Mouse (Mus musculus) stomach, embryonic 15.5 days (tissue): ENCODE data around the gene Ces1f. TPM values are rescaled to one million over a fixed set of nuclear protein-coding genes. Genes with fewer than 3 reads are reported as not detected.

ENCODE experiments used
- ATAC-seq: fragments of 200-750 bp; cut with Nextera tagmentation; 2 replicates; pipeline ENCODE4 v1.8.0; 2017; ENCODE audit warnings: low read depth, moderate number of reproducible peaks, moderate TSS enrichment; ENCODE audit not compliant: insufficient read depth, low FRiP score
- H3K27ac ChIP-seq: fragments of 300-500 bp; sonication (generic); 2 replicates; pipeline ENCODE4 v1.5.1; 2015; ENCODE audit warnings: mild to moderate bottlenecking, inconsistent platforms
- H3K27me3 ChIP-seq: fragments of 300-500 bp; sonication (generic); replicated peaks from 2 replicates; pipeline ENCODE4 v1.6.1; 2015; ENCODE audit warnings: inconsistent platforms
- H3K36me3 ChIP-seq: fragments of 300-500 bp; sonication (generic); 2 replicates; pipeline ENCODE4 v1.6.1; 2015; ENCODE audit warnings: inconsistent platforms
- H3K4me1 ChIP-seq: fragments of 300-500 bp; sonication (generic); 2 replicates; pipeline ENCODE4 v1.6.1; 2015; ENCODE audit warnings: inconsistent platforms
- H3K4me2 ChIP-seq: fragments of 300-500 bp; sonication (generic); 2 replicates; pipeline ENCODE4 v1.6.1; 2015; ENCODE audit warnings: mild to moderate bottlenecking, inconsistent platforms
- H3K4me3 ChIP-seq: fragments of 300-500 bp; sonication (generic); replicated peaks from 2 replicates; pipeline ENCODE4 v1.5.1; 2015; ENCODE audit warnings: inconsistent platforms
- H3K9ac ChIP-seq: fragments of 300-500 bp; sonication (generic); 2 replicates; pipeline ENCODE4 v1.6.1; 2015; ENCODE audit warnings: inconsistent platforms
- H3K9me3 ChIP-seq: fragments of 300-500 bp; sonication (generic); 2 replicates; pipeline ENCODE4 v1.6.1; 2016; ENCODE audit warnings: inconsistent platforms
- WGBS: fragments of 180-500 bp; shearing (Covaris S2); methylation state at CpG from one replicate; pipeline ENCODE4 v1.1.7; 2015; 5-methylcytosine and 5-hydroxymethylcytosine counted together
- polyA plus RNA-seq: library from polyadenylated mRNA; unstranded; fragments of >200 nt; fragmentation: Nextera tagmentation; extraction: Ambion mirVana; gene quantifications from 2 replicates; pipeline ENCODE4 v1.2.1, GENCODE M21; 2015

The Ces1f gene
- 0.12 and 0.18 TPM in 2 replicates for polyA plus RNA-seq

- Histone ChIP-seq H3K9me3 (no peaks in the 10 kb centered on the region), H3K36me3 (no peaks in the 10 kb centered on the region), H3K9ac (no peak within 1 kb of the TSS), H3K27me3 (no peaks in the 10 kb centered on the region), H3K4me3 (no peak within 1 kb of the TSS), H3K27ac (no peak within 1 kb of the TSS), H3K4me1 (no peaks in the 10 kb centered on the region), H3K4me2 (no peak within 1 kb of the TSS)
- 86% methylated on average over 1 of the region's 1 CpGs for WGBS
- ATAC-seq: no peak
These were observed at the start of gene Ces1f for GRCm38 (mm10) chr8:93279556-93279955. Gene Ces1f, minus strand, starts transcription at chr8:93279747.

GRCm38 (mm10) chr8:93325123-93325522 lies 45.6 kb upstream of the Ces1f start:
- Histone ChIP-seq H3K36me3 (no peaks in the 10 kb centered on the region), H3K9ac (no peak overlapping the region), H3K4me1 (no peaks in the 10 kb centered on the region), H3K4me2 (no peak overlapping the region), H3K4me3 (no peak overlapping the region), H3K27ac (no peak overlapping the region), H3K27me3 (no peaks in the 10 kb centered on the region), H3K9me3 (no peaks in the 10 kb centered on the region)
- no peak for ATAC-seq
- 63% methylated on average over 2 of the region's 2 CpGs for WGBS

- no peaks in the 10 kb centered on the region for H3K36me3 ChIP-seq
- H3K4me2 ChIP-seq: no peak overlapping the region
- no peak overlapping the region for H3K27ac ChIP-seq
- ATAC-seq: no peak
- H3K9me3 ChIP-seq: no peaks in the 10 kb centered on the region
- no peaks in the 10 kb centered on the region for H3K27me3 ChIP-seq
- no peaks in the 10 kb centered on the region for H3K4me1 ChIP-seq
- 85% methylated on average over 2 of the region's 2 CpGs for WGBS
- no peak overlapping the region for H3K4me3 ChIP-seq
- H3K9ac ChIP-seq: no peak overlapping the region
These were observed 37.5 kb upstream of the Ces1f start for GRCm38 (mm10) chr8:93317031-93317430.

GRCm38 (mm10) chr8:93315557-93315956 lies 36.0 kb upstream of the Ces1f start:
- no peak overlapping the region for H3K4me2 ChIP-seq
- no peaks in the 10 kb centered on the region for H3K4me1 ChIP-seq
- no peak overlapping the region for H3K4me3 ChIP-seq
- H3K9ac ChIP-seq: no peak overlapping the region
- H3K36me3 ChIP-seq: no peaks in the 10 kb centered on the region
- WGBS: 83% methylated on average over 2 of the region's 2 CpGs
- H3K27me3 ChIP-seq: no peaks in the 10 kb centered on the region
- no peak overlapping the region for H3K27ac ChIP-seq
- no peaks in the 10 kb centered on the region for H3K9me3 ChIP-seq
- no peak for ATAC-seq

GRCm38 (mm10) chr8:93283896-93284295 lies 4.3 kb upstream of the Ces1f start:
- Histone ChIP-seq H3K36me3 (no peaks in the 10 kb centered on the region), H3K27me3 (no peaks in the 10 kb centered on the region), H3K9ac (no peak overlapping the region), H3K4me1 (no peaks in the 10 kb centered on the region), H3K27ac (no peak overlapping the region), H3K4me3 (no peak overlapping the region), H3K9me3 (no peaks in the 10 kb centered on the region), H3K4me2 (no peak overlapping the region)
- 71% methylated on average over 2 of the region's 2 CpGs for WGBS
- ATAC-seq: no peak

- Histone ChIP-seq H3K9ac (no peak overlapping the region), H3K4me1 (no peaks in the 10 kb centered on the region), H3K27me3 (no peaks in the 10 kb centered on the region), H3K4me2 (no peak overlapping the region), H3K4me3 (no peak overlapping the region), H3K27ac (no peak overlapping the region), H3K36me3 (no peaks in the 10 kb centered on the region), H3K9me3 (no peaks in the 10 kb centered on the region)
- no peak for ATAC-seq
- WGBS: 73% methylated on average over 3 of the region's 3 CpGs
These were observed 2.8 kb upstream of the Ces1f start for GRCm38 (mm10) chr8:93282349-93282748.

- Histone ChIP-seq H3K9ac (no peak overlapping the region), H3K27me3 (no peaks in the 10 kb centered on the region), H3K9me3 (no peaks in the 10 kb centered on the region), H3K4me2 (no peak overlapping the region), H3K4me1 (no peaks in the 10 kb centered on the region), H3K27ac (no peak overlapping the region), H3K4me3 (no peak overlapping the region), H3K36me3 (no peaks in the 10 kb centered on the region)
- ATAC-seq: no peak
- WGBS: 72% methylated on average over 4 of the region's 4 CpGs
These were observed 1.3 kb downstream of the Ces1f start for GRCm38 (mm10) chr8:93278176-93278805.

GRCm38 (mm10) chr8:93274609-93275008 lies 4.9 kb downstream of the Ces1f start:
- no peak for ATAC-seq
- no peaks in the 10 kb centered on the region for H3K4me1 ChIP-seq
- WGBS: 78% methylated on average over 4 of the region's 4 CpGs

GRCm38 (mm10) chr8:93273321-93273720 lies 6.2 kb downstream of the Ces1f start:
- ATAC-seq: no peak
- Histone ChIP-seq H3K4me2 (no peak overlapping the region), H3K9me3 (no peaks in the 10 kb centered on the region), H3K4me3 (no peak overlapping the region), H3K9ac (no peak overlapping the region), H3K27ac (no peak overlapping the region), H3K4me1 (no peaks in the 10 kb centered on the region), H3K36me3 (no peaks in the 10 kb centered on the region), H3K27me3 (no peaks in the 10 kb centered on the region)
- WGBS: 92% methylated on average over 3 of the region's 3 CpGs

More at GRCm38 (mm10) chr8:93274609-93275008, 4.9 kb downstream of the Ces1f start:
- Histone ChIP-seq H3K9me3 (no peaks in the 10 kb centered on the region), H3K27ac (no peak overlapping the region), H3K36me3 (no peaks in the 10 kb centered on the region), H3K9ac (no peak overlapping the region), H3K4me3 (no peak overlapping the region), H3K27me3 (no peaks in the 10 kb centered on the region), H3K4me2 (no peak overlapping the region)

GRCm38 (mm10) chr8:93272686-93273085 lies 6.9 kb downstream of the Ces1f start:
- H3K27me3 ChIP-seq: no peaks in the 10 kb centered on the region
- ATAC-seq: no peak
- H3K9ac ChIP-seq: no peak overlapping the region
- no peaks in the 10 kb centered on the region for H3K36me3 ChIP-seq
- no peak overlapping the region for H3K27ac ChIP-seq
- H3K4me1 ChIP-seq: no peaks in the 10 kb centered on the region
- 66% methylated on average over 4 of the region's 4 CpGs for WGBS
- H3K9me3 ChIP-seq: no peaks in the 10 kb centered on the region
- H3K4me2 ChIP-seq: no peak overlapping the region
- no peak overlapping the region for H3K4me3 ChIP-seq

GRCm38 (mm10) chr8:93261436-93261835 lies 18.1 kb downstream of the Ces1f start:
- no peak for ATAC-seq
- WGBS: 50% methylated on average over 2 of the region's 2 CpGs

GRCm38 (mm10) chr8:93252400-93252925 lies 27.1 kb downstream of the Ces1f start:
- Histone ChIP-seq H3K9ac (no peak overlapping the region), H3K9me3 (no peaks in the 10 kb centered on the region), H3K4me1 (no peaks in the 10 kb centered on the region), H3K4me2 (no peak overlapping the region), H3K27me3 (no peaks in the 10 kb centered on the region), H3K36me3 (no peaks in the 10 kb centered on the region), H3K4me3 (no peak overlapping the region), H3K27ac (no peak overlapping the region)
- ATAC-seq: no peak
- 86% methylated on average over 1 of the region's 1 CpGs for WGBS

More at GRCm38 (mm10) chr8:93261436-93261835, 18.1 kb downstream of the Ces1f start:
- Histone ChIP-seq H3K36me3 (no peaks in the 10 kb centered on the region), H3K4me2 (no peak overlapping the region), H3K9me3 (no peaks in the 10 kb centered on the region), H3K4me1 (no peaks in the 10 kb centered on the region), H3K4me3 (no peak overlapping the region), H3K9ac (no peak overlapping the region), H3K27me3 (no peaks in the 10 kb centered on the region), H3K27ac (no peak overlapping the region)
